Comparison of ENCODE assay signal across 27 mouse cellular contexts in genomic region chr2:6532341-6532740, GRCm38 (mm10).
DNase-seq lines count a peak whose midpoint lies in the region; ATAC-seq lines count a peak whose summit lies in the region.
"Had no signal": no experiment of that assay in that cellular context is flagged by ENCODE, and none has a peak within 500 bp of the region (broad histone marks: within the 10 kb centered on the region; RNA-seq: fewer than 3 reads in every experiment).

No protein-coding gene starts in this region.

- 0 out of 2 replicates have a peak, but pooled peaks cover 6% of the 10 kb centered on the region for H3K4me1 ChIP-seq in heart, embryonic 10.5 days
- H3K4me1 ChIP-seq in midbrain, embryonic 11.5 days (ENCODE audit: control insufficient read depth, insufficient read depth, low read length): no peaks in the 10 kb centered on the region
- no peaks in the 10 kb centered on the region for H3K4me1 ChIP-seq in midbrain, embryonic 13.5 days (replicated peaks)
- H3K4me1 ChIP-seq in limb, embryonic 10.5 days: no peaks in the 10 kb centered on the region; the same call in 1 of the 2 replicates
- H3K4me1 ChIP-seq: embryonic facial prominence, embryonic 13.5 days; embryonic facial prominence, embryonic 15.5 days; forebrain, embryonic 10.5 days; forebrain, embryonic 12.5 days had no signal

- H3K4me3 ChIP-seq in heart, embryonic 10.5 days: no peak overlapping the region
- H3K4me3 ChIP-seq in midbrain, embryonic 11.5 days (ENCODE audit: low read depth, low read length): no peak overlapping the region
- no peak overlapping the region for H3K4me3 ChIP-seq in midbrain, embryonic 13.5 days (replicated peaks)
- no peak overlapping the region for H3K4me3 ChIP-seq in limb, embryonic 10.5 days
- H3K4me3 ChIP-seq: embryonic facial prominence, embryonic 13.5 days; embryonic facial prominence, embryonic 15.5 days; erythroblast, embryonic 14.5 days; forebrain, embryonic 10.5 days; forebrain, embryonic 12.5 days had no signal

- no peaks in the 10 kb centered on the region for H3K27me3 ChIP-seq in heart, embryonic 10.5 days (ENCODE audit: insufficient read depth, poor library complexity, severe bottlenecking)
- no peaks in the 10 kb centered on the region for H3K27me3 ChIP-seq in midbrain, embryonic 11.5 days (ENCODE audit: control insufficient read depth, insufficient read depth, low read length)
- no peaks in the 10 kb centered on the region for H3K27me3 ChIP-seq in midbrain, embryonic 13.5 days
- no peaks in the 10 kb centered on the region for H3K27me3 ChIP-seq in limb, embryonic 10.5 days (ENCODE audit: low read depth, poor library complexity, severe bottlenecking)
- H3K27me3 ChIP-seq: CH12.LX; embryonic facial prominence, embryonic 13.5 days; embryonic facial prominence, embryonic 15.5 days; forebrain, embryonic 12.5 days; Patski had no signal

- H3K36me3 ChIP-seq in heart, embryonic 10.5 days: no peaks in the 10 kb centered on the region
- no peaks in the 10 kb centered on the region for H3K36me3 ChIP-seq in midbrain, embryonic 11.5 days (ENCODE audit: control insufficient read depth, insufficient read depth, low read length)
- H3K36me3 ChIP-seq in midbrain, embryonic 13.5 days: no peaks in the 10 kb centered on the region
- no peaks in the 10 kb centered on the region for H3K36me3 ChIP-seq in limb, embryonic 10.5 days
- H3K36me3 ChIP-seq: embryonic facial prominence, embryonic 13.5 days; embryonic facial prominence, embryonic 15.5 days; forebrain, embryonic 10.5 days; forebrain, embryonic 12.5 days; G1E had no signal

- no peak overlapping the region for H3K27ac ChIP-seq in heart, embryonic 10.5 days
- no peak overlapping the region for H3K27ac ChIP-seq in midbrain, embryonic 11.5 days (ENCODE audit: low read depth, low read length)
- no peak overlapping the region for H3K27ac ChIP-seq in midbrain, embryonic 13.5 days
- no peak overlapping the region for H3K27ac ChIP-seq in limb, embryonic 10.5 days
- H3K27ac ChIP-seq: embryonic facial prominence, embryonic 13.5 days; embryonic facial prominence, embryonic 15.5 days; forebrain, embryonic 10.5 days; forebrain, embryonic 12.5 days had no signal

- ATAC-seq in midbrain, embryonic 11.5 days (ENCODE audit: low FRiP score): no peak
- no peak for ATAC-seq in midbrain, embryonic 13.5 days
- ATAC-seq: activated CD4-positive, CD25-positive, alpha-beta regulatory T cell, adult 4 months; CD4-positive, CD25-positive, alpha-beta regulatory T cell, adult 4 months; forebrain, embryonic 14.5 days; forebrain, embryonic 16.5 days; Patski had no signal

- peak; percentile 85 for DNase-seq in heart, adult 11 months
- no peak for DNase-seq in heart, embryonic 10.5 days (ENCODE audit: low spot score)
- DNase-seq in midbrain, embryonic 11.5 days (ENCODE audit: low spot score, missing footprints): peak; percentile 81
- peak; percentile 27 for DNase-seq in limb, embryonic 10.5 days (ENCODE audit: low spot score)
- DNase-seq: adrenal gland, adult 8-10 months; adrenal gland, postnatal 14 days; adrenal gland, postnatal 36 days; B cell, adult 2 months; cerebellum, adult 11-12 months; cerebellum, adult 2 months; cerebellum, adult 9-10 months; cerebellum, postnatal 14 days; cerebellum, postnatal 36 days; embryo, embryonic 11 days had no signal

- no peak overlapping the region for H3K9ac ChIP-seq in midbrain, embryonic 11.5 days (ENCODE audit: low read length)
- no peak overlapping the region for H3K9ac ChIP-seq in midbrain, embryonic 13.5 days (replicated peaks)
- H3K9ac ChIP-seq: embryonic facial prominence, embryonic 13.5 days; embryonic facial prominence, embryonic 15.5 days; forebrain, embryonic 12.5 days had no signal

- WGBS in heart, embryonic 10.5 days: 74% methylated on average over 4 of the region's 4 CpGs
- 57% methylated on average over 4 of the region's 4 CpGs for WGBS in midbrain, embryonic 11.5 days
- 53% methylated on average over 4 of the region's 4 CpGs for WGBS in midbrain, embryonic 13.5 days
- WGBS in limb, embryonic 10.5 days: 86% methylated on average over 4 of the region's 4 CpGs

- no peaks in the 10 kb centered on the region for H3K9me3 ChIP-seq in heart, embryonic 10.5 days
- H3K9me3 ChIP-seq in midbrain, embryonic 11.5 days (ENCODE audit: control insufficient read depth, low read length): no peaks in the 10 kb centered on the region
- H3K9me3 ChIP-seq in midbrain, embryonic 13.5 days: no peaks in the 10 kb centered on the region
- H3K9me3 ChIP-seq in limb, embryonic 10.5 days (replicated peaks): no peaks in the 10 kb centered on the region
- H3K9me3 ChIP-seq: embryonic facial prominence, embryonic 13.5 days; embryonic facial prominence, embryonic 15.5 days; forebrain, embryonic 10.5 days; forebrain, embryonic 12.5 days; G1E had no signal

- H3K4me2 ChIP-seq in midbrain, embryonic 11.5 days: no peak overlapping the region
- no peak overlapping the region for H3K4me2 ChIP-seq in midbrain, embryonic 13.5 days (replicated peaks)
- H3K4me2 ChIP-seq: embryonic facial prominence, embryonic 13.5 days; embryonic facial prominence, embryonic 15.5 days; forebrain, embryonic 12.5 days had no signal
